Mouse (Mus musculus) lung, postnatal 36 days (tissue): ENCODE data around the gene Armc12.
"Not testable (repeated sequence)": the region's sequence is repeated elsewhere in the genome, so short reads cannot be mapped to it uniquely, and the experiment has no call there.

Experiments used
- DNase-seq: peaks from one replicate; pipeline ENCODE4 v3.0.0; 2022; ENCODE audit warnings: mixed read lengths

Armc12 gene

DNA sequence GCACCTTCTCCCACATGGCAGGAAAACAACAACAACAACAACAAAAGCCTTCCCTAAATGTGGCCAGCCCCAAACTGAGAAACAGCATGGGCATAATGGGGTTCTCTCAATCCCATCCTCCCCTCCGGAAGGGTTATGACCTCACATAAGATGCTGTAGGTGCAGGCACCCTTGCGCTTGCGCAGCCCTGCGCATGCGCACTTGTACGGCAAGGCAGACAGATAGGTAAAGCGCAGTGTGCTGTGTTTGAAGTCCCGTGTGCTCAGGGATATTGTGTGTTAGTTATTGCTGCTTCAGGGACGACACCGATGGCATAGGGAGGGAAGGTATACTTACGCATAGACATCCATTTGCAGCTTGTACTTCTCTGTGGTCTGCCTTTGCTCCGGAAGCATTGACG lies 2.7 kb downstream of the Armc12 start:
- DNase-seq, result no peak

DNA sequence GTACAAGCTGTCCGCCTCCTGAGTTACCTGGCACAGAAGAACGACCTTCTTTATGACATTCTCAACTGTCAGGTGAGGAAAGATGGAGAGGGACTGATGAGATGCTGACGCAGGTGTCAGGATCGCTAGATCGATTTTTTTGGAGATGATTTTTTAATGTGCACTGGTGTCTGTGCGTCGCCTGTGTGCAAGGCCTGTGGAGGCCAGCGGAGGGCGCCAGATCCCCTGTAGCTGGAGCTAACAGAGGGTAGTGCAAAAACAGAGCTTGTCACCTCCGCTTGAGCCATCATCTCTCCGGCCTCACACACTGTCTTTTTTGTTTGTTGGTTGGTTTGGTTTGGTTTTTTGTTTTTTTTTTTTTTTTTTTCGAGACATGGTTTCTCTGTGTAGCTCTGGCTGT lies 7.3 kb downstream of the Armc12 start:
- no peak for DNase-seq

DNA sequence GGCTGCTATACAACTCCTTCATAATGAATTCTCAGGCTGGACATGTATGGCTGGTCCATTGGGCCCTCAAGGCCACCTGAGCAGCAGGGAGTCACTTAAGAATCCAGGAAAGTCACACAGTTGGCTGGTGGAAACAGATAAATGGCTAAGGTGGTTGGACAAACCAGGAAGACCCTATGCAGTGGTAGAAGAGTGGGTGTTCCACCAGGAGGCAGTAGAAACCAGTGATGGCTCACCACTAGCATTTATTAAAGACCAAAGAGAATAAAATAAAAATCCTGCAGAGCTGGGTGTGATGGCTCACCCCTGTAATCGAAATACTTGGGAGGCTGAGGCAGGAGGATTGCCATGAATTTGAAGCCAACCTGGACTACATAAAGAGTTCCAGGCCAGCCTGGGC lies 16.3 kb downstream of the Armc12 start:
- DNase-seq, result peak; percentile 48

DNA sequence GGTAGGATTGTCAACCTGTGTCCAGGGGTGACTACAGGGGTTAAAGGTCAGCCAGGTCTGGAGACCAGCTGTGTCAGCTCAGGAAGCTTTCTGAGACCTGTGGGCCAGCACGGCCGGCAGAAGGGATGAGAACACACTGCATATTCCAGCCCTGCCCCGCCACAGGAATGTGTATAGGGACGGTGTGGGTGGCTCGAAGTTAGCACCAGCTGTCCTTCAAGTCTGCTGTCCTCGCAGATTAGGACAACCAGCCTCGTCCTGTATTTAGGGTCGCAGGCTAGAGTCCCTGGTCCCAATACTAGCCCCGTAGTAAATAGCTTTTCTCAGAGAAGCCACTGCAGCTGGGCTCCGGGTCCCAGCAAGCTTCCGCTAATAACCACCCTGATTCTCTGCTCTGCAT lies 17.9 kb downstream of the Armc12 start:
- DNase-seq, result no peak

DNA sequence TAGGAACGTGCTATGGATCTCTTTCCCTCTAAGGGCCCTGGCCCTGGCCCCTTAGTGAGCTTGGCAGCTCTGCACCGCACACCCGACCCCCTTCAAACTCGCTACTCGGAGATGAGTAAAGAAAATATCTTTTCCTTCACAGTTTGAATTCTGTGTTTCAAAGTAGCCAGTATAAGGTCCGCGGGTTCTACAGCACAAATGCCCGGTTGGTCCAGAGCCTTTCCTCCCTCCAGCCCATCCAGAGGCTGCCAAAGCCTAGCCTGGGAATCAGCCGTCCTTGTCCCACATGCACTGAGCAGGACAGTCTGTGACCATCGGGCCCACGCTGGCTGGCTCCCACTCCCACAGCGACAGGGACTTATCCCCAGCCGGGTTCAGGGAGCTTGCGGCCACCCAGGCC lies 18.5 kb downstream of the Armc12 start, which contains the start of gene Clpsl2:
Gene Clpsl2 (plus strand): TSS at position 301 of the 400 bp plus-strand sequence.
- no peak for DNase-seq

DNA sequence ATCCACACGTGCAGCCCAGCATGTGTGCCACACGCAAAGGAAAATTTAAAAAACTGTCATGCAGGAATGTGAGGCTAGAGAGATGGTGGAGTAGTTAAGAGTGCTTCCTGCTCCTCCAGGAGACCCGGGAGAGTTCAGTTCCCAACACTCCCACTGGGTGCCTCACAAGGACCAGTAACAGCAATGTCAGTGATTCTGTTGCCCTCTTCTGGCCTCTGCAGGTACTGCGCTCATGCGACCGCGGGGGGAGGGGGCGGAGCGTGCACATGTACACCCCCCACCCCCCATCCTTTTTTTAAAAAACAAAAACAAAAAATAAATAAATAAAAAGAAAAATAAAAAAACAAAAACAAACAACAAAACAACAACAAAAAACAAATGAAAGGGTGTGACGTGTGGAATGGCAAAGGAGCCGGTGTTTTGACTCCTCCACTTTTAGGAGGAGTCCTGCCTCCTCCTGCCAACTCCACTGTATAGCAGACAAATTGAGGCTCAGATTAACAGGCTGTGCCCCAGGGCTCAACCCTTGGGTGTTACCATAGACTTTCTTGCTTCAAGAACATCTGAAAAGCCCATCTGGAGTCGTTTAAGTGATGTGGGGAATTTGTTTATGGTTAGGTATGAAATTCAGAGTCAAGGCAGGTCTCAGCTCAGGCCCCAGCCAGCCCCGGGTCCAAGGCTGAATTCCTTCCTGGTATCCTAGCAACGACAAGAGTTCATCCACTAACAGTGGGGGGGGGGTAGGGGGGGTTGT lies 22.6 kb downstream of the Armc12 start:
- DNase-seq, result peak; percentile 89

DNA sequence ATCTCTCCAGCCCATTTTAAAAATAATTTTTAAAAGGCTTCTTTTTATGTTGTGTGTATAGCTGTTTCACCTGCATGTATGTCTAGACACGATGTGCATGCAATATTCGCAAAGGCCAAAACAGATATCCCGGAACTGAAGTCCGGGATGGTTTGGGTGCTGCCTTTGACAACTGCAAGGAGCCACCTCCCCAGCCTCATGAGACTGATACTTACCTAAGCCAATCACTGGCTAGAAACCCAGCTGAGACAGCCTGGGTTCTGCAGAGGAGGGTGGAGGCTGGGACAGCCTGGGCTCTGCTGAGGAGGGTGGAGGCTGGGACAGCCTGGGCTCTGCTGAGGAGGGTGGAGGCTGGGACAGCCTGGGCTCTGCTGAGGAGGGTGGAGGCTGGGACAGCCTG lies 23.4 kb downstream of the Armc12 start:
- DNase-seq, result not testable (repeated sequence)

DNA sequence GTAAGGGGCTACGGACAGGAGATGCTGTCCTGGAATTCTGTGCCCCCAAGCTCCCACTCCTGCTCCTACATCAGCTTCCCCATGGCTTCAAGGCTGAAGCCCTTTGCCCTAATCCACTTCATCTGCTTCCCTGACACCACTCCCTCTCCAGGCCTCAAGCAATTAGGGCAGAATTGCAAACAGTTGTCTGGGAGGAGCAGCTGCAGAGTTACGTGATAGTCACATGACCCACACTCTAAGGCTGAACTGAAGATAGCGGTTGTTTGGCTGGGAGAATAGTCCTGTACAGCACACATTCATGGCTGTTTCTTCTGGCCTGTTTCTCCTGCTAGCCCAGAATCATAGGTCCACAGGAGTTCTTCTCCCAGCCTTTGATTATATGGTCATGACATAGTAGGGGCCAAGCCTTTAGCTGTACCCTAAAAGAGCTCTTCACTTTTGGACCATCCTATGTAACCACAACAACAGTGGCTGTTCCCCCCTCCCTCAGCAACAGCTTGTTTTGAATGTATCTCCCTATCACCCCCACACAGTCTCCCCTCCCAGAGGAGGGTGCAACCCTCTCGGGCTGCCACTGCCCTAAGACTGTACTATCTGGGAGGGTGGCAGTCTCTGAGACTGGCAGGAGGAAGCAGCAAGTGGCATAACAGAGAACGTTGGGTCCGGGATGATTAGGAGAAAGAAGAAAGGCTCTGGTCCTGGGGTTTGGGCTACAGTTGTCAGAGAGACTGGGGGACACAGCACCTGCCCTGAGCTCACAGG lies 26.2 kb downstream of the Armc12 start:
- DNase-seq, result no peak

DNA sequence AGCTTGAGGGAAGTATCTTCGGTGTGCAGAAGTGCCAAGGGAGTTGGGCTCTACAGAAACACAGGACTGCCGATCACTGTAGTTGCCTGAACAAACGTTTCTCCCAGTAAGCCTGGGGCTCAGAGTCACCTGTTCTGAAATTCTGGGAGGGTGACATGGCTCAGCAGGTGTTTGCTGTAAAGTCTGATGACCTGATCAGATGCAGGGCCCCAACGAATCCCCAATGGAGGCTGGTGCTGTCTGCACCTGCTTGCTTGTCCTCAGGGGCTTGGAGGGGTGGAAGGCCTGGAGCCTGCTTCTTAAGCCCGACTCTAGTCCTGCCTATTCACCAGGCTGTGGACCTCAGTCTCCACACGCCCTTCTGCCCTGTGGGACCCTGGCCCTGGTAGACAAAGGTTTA lies 27.2 kb downstream of the Armc12 start:
- DNase-seq, result no peak

DNA sequence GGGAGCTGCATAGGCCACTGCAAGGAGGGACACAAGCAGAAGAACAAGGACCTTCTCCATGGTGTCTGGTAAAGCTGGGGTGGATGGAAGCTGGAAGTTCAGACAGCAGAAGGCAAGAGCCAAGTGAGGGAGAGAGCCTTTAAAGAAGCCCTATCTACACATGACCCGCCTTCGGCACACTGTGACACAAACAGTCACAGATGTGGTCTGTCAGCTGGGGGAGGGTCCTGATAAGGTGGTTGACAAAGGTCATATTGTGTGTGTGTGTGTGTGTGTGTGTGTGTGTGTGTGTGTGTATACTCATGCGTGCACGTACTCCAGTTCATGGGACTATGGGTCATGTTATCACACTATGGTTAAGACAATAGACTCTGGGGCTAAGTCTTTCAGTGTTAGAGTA lies 30.0 kb downstream of the Armc12 start, which contains the start of gene Clps:
Gene Clps (minus strand): TSS at position 169 of the 400 bp plus-strand sequence.
- DNase-seq, result no peak

DNA sequence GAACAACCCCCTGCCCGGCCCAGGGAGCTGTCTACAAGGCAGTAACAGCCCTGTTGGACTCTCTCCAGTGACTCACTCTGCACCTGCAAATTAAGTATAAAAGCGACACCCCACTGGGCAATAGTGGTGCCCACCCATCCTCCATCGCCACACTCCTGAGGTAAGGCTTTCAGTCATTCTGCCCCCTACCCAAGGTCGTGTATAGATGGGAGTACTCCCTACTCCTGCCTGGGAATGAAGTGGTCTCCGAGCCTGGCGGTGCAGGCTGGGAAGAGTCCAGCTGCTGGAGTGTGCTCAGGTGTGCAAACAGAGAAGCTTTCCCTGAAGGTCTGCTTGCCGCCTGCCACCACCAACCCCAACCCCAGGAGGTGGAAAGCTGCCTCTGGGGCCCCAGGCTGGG lies 31.0 kb downstream of the Armc12 start:
- DNase-seq, result peak; percentile 16

DNA sequence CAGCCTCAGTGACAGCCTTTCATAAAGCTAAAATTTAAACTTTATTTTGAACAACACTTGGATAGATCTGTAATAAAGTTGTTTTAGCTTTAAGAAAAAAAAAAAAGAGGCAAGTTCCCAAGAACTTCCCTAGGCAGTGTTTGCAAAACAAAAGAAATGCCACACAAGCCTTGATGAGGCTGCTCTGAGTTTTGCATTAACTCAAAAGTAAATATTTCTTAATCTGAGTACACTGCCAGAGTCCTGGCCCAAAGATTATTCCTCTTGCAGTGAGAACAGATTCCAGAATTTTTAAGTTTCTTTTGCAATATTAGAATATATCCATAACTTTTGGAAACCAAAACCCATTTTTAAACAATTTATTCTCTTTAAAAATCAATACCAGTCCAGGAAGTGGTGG lies 34.6 kb downstream of the Armc12 start:
- DNase-seq, result peak; percentile 15

DNA sequence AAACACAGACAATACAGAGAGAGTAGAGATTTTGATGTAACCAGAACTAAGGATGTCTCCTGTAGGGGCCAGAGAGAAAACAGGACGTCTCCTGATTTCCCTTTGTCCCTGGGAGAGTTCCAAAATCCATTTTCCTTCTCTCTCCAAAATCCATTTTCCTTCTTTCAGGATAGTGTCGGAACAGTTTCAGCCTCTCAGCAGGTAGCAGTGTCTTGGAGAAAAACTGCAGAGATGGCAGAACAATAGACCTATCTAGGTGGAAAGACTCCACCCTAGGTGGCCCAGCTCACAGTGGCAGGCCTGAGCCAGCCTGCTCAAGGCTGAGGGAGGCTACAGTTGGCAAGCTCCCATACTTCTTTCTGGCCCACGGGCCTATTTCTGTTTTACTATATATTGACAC lies 36.9 kb downstream of the Armc12 start:
- DNase-seq, result no peak

DNA sequence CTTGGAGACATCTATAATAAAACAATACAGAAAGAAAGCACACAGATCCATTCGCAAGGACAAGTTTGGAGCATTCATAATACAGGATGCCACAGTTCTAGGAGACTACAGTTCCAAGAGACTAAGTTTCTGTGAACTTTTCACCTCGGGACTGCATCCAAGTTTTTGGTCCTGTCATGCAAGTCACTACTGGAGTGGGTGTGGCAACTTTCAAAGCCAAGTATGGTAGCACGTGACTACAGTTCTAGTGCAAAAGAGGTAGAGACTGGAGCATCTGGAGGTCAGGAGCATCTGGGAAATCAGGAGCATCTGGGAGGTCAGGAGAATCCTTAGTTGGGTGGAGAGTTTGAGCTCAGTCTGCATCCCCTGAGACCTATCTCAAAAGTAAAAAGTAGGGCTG lies 41.3 kb downstream of the Armc12 start:
- DNase-seq, result no peak

DNA sequence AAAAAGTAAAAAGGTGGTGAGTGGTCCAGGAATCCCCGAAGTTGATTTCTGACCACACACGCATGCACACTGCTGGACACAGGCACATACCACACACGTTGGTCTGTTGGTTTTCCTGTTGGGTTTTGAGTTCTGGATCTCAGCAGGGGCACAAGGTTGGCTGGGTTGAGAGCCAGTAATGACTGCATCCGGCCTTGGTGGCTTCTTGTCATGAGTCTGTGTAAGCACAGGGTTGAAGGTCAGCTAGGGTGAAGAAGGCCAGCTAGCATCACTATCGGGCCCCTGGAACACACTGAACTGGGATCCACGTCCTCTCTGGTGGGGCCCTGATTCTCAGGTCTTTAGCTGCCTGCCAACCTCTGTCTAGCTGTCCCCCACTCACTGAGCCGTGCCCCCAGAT lies 41.9 kb downstream of the Armc12 start:
- DNase-seq, result no peak

DNA sequence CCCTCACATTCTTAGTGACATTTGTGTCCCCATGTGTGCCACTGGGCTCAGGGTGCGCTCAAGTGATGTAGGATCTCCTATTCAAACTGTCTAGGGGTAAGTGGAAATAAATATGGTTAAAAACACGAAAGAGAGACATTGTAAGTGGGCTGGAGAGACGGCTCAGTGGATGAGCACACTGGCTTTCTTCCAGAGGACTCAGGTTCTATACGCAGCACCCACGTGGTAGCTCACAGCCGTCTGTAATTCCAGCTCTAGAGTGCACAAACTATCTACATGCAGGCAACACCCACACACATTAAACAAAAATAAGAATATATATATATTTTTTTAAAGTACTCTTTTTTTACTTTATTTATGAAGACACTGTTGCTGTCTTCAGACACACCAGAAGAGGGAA lies 42.3 kb downstream of the Armc12 start:
- DNase-seq, result no peak

DNA sequence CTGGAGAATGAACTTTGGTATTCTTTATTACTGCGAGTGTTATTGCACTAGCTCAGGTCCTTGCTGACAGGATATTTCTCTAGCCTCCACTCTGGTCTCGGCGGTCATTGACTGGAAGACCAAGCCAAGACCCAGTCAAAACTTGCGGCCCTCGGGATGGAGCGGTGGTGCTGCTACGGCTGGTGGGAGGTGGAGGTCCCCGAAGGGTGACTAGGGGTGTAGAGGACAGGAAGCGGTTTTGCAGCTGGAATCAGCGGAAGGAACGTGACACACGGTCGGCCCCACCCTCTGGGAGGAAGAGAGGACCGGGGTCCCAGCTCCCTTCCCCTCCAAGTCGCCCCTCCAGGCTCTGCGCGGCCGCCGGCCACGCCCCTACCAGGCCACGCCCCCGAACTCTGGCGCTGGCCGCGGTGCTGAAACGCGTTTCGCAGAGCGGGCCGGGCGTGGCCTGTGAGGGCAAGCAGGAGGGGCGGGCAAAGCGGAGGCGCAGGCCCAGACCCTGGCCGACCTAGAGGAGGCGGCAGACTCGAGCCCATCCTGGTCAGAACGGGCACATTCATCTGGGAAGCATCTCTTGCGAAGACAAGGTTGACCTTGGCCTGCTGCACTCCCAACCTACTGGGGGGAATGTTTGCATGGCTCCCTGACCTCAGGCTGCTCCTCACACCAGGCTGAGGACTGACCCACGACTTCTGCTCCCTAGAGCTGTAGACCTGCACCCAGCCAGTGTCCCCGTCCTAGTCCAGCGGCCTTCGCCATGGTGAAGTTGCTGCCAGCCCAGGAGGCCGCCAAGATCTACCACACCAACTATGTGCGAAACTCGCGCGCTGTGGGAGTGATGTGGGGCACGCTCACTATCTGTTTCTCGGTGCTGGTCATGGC lies 44.9 kb downstream of the Armc12 start, which contains the start of gene Lhfpl5:
Gene Lhfpl5 (plus strand): TSS at position 398 of the 882 bp plus-strand sequence.
- DNase-seq, result no peak

DNA sequence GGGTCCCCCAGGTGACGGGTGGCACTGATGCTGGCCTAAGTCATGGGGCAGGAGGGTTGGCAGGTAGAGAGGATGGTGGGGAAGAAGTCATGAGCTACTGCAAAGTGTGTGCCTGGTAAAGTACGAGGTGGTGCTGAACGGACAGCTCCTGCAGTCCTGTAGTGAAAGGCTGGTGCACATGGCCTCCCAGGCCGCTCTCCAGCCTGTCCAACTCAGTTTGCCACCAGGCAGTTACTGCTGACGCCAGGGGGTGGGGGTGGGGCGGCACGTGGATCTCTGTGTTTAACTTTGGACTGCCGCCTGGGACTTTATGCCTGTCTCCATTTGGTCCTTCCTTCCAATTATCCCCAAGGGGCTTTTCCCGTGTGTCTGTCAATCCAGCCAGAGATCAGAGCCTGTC lies 49.8 kb downstream of the Armc12 start:
- DNase-seq, result peak; percentile 76

DNA sequence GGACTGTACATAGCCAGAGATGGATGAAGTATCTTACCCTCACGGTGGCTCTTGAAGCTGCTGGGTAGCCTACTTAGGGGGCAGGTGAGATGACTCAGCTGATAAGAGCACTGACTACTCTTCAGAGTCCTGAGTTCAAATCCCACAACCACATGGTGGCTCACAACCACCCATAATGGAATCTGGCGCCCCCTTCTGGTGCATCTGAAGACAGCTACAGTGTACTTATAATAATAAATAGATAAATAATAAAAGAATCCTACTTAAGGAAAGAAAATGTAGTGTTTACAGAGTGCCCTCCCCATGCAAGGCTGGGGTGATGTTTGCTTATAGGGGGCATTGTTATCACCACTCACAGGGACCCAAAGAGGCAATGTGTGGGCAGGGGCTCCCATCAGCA lies 50.5 kb downstream of the Armc12 start:
- no peak for DNase-seq

DNA sequence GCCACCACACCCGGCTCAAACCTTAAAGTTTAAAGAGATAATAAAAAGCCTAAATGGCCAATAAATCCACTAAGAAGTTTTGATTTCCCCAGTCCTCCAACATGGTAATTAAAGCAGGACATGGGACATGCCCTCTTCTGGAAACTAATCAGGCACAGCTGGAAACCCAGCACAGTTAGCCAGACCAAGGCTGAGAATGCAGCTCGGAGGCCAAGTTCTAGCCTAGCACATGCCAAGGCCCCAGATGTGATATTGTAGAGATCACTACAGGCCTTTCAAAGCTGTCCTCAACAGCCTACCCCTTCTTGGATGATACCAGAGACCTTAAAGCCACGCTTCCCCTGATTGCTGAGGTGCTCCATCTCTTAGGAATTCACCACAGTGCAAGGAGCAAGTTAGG lies 55.9 kb downstream of the Armc12 start:
- DNase-seq, result peak; percentile 39

DNA sequence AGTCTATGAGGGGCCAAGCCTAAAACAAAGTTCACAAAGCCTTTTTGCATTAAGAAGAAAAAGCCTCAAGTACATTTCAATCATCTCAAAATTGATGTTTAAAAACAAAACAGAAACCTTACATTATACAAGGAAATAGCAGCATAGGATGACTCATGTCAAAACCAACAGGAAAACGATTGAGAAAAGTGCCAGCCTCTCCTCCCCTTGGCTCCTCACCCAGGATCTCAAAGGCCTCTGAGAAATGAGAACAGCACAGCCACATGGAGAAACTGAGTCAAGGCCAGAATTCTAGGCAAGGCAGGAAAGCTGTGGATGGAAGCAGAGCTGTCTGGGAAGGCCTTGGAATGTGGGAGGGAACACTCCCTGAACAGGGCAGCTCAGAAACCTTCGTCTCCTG lies 58.0 kb downstream of the Armc12 start:
- DNase-seq, result no peak
